Mouse (Mus musculus) midbrain, embryonic 15.5 days (tissue): ENCODE results near the gene Cdc37l1. TPM values are rescaled to one million over a fixed set of nuclear protein-coding genes. Genes with fewer than 3 reads are reported as not detected.
A peak's percentile ranks its signal among the peaks of the same experiment; 100 is the strongest.

Experiments used
- ATAC-seq: fragments of 200-750 bp; cut with Nextera tagmentation; replicated peaks from 2 replicates; pipeline ENCODE4 v1.8.0; 2017; ENCODE audit warnings: moderate TSS enrichment
- H3K27ac ChIP-seq: fragments of 300-500 bp; sonication (generic); 2 replicates; pipeline ENCODE4 v1.5.1; 2015; ENCODE audit warnings: mild to moderate bottlenecking, inconsistent platforms
- H3K27me3 ChIP-seq: fragments of 300-500 bp; sonication (generic); replicated peaks from 2 replicates; pipeline ENCODE4 v1.6.1; 2015; ENCODE audit warnings: inconsistent platforms
- H3K36me3 ChIP-seq: fragments of 300-500 bp; sonication (generic); replicated peaks from 2 replicates; pipeline ENCODE4 v1.6.1; 2015; ENCODE audit warnings: inconsistent platforms
- H3K4me1 ChIP-seq: fragments of 300-500 bp; sonication (generic); 2 replicates; pipeline ENCODE4 v1.6.1; 2015; ENCODE audit warnings: inconsistent platforms
- H3K4me2 ChIP-seq: fragments of 300-500 bp; sonication (generic); 2 replicates; pipeline ENCODE4 v1.6.1; 2015; ENCODE audit warnings: inconsistent platforms, mild to moderate bottlenecking, moderate library complexity
- H3K4me3 ChIP-seq: fragments of 300-500 bp; sonication (generic); 2 replicates; pipeline ENCODE4 v1.5.1; 2015; ENCODE audit warnings: mild to moderate bottlenecking, inconsistent platforms
- H3K9ac ChIP-seq: fragments of 300-500 bp; sonication (generic); 2 replicates; pipeline ENCODE4 v1.6.1; 2015; ENCODE audit warnings: mild to moderate bottlenecking, inconsistent platforms
- H3K9me3 ChIP-seq: fragments of 300-500 bp; sonication (generic); 2 replicates; pipeline ENCODE4 v1.6.1; 2016; ENCODE audit warnings: inconsistent platforms
- WGBS: fragments of 180-500 bp; shearing (Covaris S2); methylation state at CpG from one replicate; pipeline ENCODE4 v1.1.7; 2015; ENCODE audit warnings: mixed read lengths; 5-methylcytosine and 5-hydroxymethylcytosine counted together
- polyA plus RNA-seq: library from polyadenylated mRNA; unstranded; fragments of >200 nt; fragmentation: Nextera tagmentation; extraction: Ambion mirVana; gene quantifications from 2 replicates; pipeline ENCODE4 v1.2.1, GENCODE M21; 2015

Gene Cdc37l1
- polyA plus RNA-seq, 1 experiment from 2014 or later, result 50.8 TPM

DNA sequence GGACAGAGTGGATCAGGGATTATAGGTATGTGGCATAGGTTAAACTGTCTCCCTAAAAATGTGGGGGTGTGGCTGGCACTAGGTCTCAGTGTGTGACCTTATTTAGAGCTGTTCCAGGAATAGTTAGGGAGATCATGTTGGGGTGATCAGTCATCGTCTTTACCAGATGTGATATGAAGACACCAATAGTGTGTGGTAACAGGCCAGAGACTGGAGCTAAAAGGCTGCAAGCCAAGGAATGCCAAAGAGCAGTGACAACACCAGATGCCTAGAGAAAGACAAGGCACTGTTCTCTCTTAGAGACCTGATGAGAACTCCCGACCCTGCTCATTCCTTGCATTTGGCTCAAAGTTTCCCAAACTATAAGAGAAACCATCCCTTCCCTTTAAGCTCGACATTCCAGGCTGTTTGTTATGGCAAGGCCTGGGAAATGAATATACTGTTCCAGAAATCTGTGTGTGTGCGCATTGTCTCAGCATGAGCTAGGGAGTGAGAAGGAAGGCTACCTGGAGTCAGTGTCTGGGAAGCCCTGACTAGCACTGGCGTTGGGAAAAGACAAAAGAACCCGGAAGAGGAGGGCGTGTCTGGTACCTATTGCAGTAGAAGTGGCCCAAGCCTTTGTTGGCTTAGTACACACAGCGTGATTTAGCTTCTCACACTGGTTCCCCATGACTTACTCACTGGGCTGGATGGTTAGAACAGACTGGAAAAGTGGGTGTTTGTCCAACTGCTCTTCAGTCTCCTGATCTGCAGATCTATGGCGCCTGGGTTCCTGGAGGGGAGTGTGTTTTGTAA, 60.2 kb downstream of the Cdc37l1 start:
- no peaks in the 10 kb centered on the region for H3K36me3 ChIP-seq
- no peaks in the 10 kb centered on the region for H3K9me3 ChIP-seq
- WGBS, result 82% methylated on average over 9 of the region's 9 CpGs
- ATAC-seq, result no peak
- no peak overlapping the region for H3K4me2 ChIP-seq
- no peak overlapping the region for H3K27ac ChIP-seq
- H3K27me3 ChIP-seq, result no peaks in the 10 kb centered on the region
- peaks cover 13% of the 10 kb centered on the region for H3K4me1 ChIP-seq
- H3K4me3 ChIP-seq, result no peak overlapping the region
- H3K9ac ChIP-seq, result no peak overlapping the region

DNA sequence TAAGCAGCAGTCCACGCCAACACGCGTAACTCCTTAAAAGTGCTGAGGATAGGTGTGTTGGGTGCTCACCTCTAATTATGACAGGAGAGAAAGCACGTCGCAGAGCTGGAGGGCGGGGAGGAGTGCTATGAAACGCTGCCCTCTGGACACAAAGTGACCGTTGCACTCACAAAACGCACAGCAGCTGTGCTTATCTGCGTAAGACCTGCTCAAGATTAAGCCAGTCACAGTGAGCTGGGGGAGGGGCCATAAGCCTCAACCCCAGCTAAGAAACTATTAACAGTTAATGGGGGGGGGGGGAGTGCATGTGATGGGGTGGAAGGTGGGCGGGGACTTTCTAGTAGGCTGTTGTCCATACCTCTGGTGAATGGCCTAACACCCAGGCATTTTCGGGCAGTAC, 62.6 kb downstream of the Cdc37l1 start:
- Histone ChIP-seq H3K4me1 (peaks cover 5% of the 10 kb centered on the region; the same call in 1 of the 2 replicates), H3K9me3 (no peaks in the 10 kb centered on the region), H3K27me3 (no peaks in the 10 kb centered on the region), H3K4me2 (no peak overlapping the region), H3K4me3 (no peak overlapping the region), H3K36me3 (no peaks in the 10 kb centered on the region), H3K27ac (no peak overlapping the region), H3K9ac (no peak overlapping the region)
- no peak for ATAC-seq
- WGBS, result 88% methylated on average over 12 of the region's 12 CpGs

DNA sequence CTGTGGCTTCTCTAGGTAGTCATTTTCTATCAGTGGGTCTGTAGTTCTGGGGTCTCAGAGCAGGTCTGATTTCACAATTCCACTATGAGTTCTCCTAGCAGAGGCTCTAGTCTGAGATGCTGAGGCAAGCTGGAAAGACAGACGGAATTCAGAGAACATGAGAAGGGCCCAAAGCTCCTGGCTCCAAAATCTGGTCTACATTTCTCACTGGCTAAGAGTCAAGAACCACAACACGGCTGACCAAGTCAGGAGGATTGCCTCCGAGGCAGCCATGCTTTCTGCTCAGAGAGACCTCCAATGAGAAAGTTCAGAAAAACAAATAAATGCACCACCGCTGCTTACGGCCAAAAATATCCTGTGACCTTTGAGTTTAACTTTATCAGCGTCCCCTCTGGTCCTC, 64.4 kb downstream of the Cdc37l1 start:
- Histone ChIP-seq H3K27ac (no peak overlapping the region), H3K4me2 (no peak overlapping the region), H3K4me3 (no peak overlapping the region), H3K27me3 (no peaks in the 10 kb centered on the region), H3K9me3 (no peaks in the 10 kb centered on the region), H3K9ac (no peak overlapping the region), H3K4me1 (no peaks in the 10 kb centered on the region), H3K36me3 (no peaks in the 10 kb centered on the region)
- WGBS, result 81% methylated on average over 6 of the region's 6 CpGs
- ATAC-seq, result no peak

DNA sequence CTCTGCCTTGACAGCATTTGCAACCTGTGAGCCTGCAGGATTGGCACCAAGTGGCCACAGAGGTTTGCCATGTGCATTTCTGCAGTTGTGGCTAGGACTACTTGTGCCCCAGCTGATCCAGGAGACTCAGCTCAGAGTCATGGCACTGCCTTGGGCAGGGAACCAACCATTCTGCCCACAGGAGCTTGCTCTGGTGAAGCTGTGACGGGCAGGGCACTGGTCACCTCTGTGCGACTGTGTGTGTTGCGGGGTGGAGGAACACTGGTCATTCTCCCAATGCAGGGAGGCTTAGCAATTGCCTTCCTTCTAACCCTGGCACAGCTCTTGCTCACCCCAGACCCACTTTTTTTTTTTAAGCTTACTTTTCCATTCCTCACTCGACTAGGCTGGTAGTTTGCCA, 65.3 kb downstream of the Cdc37l1 start:
- no peaks in the 10 kb centered on the region for H3K9me3 ChIP-seq
- 88% methylated on average over 4 of the region's 4 CpGs for WGBS
- no peak overlapping the region for H3K27ac ChIP-seq
- no peak overlapping the region for H3K4me3 ChIP-seq
- no peaks in the 10 kb centered on the region for H3K4me1 ChIP-seq
- H3K4me2 ChIP-seq, result no peak overlapping the region
- ATAC-seq, result no peak
- no peaks in the 10 kb centered on the region for H3K27me3 ChIP-seq
- no peaks in the 10 kb centered on the region for H3K36me3 ChIP-seq
- H3K9ac ChIP-seq, result no peak overlapping the region

DNA sequence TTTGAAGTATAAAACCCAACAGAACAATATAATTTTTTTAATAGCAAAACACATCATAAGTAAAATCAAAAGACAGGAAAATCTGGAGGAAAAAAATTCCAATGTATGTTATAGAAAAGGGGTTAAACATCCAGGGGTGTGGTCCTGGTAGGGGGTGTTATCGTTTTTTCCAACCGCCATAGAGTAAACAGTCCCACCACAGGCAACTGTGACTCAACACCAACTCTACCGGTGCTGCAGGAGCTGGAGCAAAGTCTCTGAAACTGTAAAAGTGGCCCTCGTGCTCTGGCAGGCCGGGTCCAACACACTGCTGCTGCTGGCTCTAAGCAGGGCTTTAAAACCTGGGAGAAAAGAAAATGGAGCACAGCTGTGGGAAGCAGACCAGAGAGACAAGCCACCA, 68.6 kb downstream of the Cdc37l1 start:
- no peak for ATAC-seq
- no peaks in the 10 kb centered on the region; the same call in 1 of the 2 replicates for H3K4me1 ChIP-seq
- H3K27me3 ChIP-seq, result no peaks in the 10 kb centered on the region
- H3K9me3 ChIP-seq, result no peaks in the 10 kb centered on the region
- 91% methylated on average over 5 of the region's 5 CpGs for WGBS
- H3K9ac ChIP-seq, result no peak overlapping the region
- no peak overlapping the region for H3K4me2 ChIP-seq
- H3K27ac ChIP-seq, result no peak overlapping the region
- no peaks in the 10 kb centered on the region for H3K36me3 ChIP-seq
- no peak overlapping the region for H3K4me3 ChIP-seq

DNA sequence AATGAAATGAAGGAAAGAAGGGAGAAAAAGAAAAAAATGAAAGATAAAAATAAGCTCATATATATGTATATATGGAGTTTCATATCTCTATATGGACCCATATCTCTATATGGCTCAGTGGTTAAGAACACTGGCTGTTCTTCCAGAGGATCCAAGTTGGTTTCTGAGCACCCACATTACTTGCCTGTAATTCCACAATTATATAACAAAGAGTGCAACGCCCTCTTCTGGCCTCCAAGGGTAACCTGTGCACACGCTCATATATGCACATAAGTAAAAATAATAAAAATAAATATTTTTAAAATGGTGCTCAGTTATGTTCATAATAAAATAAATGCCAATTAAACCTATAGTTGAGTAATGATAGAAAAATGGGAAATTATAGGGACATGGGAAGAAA, 69.5 kb downstream of the Cdc37l1 start:
- no peak for ATAC-seq
- Histone ChIP-seq H3K4me2 (no peak overlapping the region), H3K9ac (no peak overlapping the region), H3K27ac (no peak overlapping the region), H3K27me3 (no peaks in the 10 kb centered on the region), H3K36me3 (no peaks in the 10 kb centered on the region), H3K4me1 (peaks cover 6% of the 10 kb centered on the region; the same call in 1 of the 2 replicates), H3K4me3 (no peak overlapping the region), H3K9me3 (no peaks in the 10 kb centered on the region)
- WGBS, result 82% methylated on average over 2 of the region's 2 CpGs

DNA sequence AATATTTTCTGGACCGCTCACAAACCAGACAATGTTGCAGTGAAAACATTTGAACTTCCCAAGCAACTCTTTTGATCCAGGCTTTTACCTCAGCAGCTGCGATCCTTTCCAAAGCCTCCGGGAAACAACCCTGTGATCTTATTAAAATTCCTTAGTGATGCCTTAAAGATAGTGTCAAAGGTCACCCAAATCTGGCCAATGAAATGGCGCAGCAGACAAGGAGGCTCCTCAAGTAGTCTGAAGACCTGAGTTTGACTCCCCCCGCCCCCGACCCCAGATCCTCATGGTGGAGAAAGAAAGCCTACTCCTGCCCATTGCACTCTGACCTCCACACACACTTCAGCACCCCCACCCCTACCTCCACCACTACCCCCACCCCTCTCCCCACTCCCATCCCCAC, 70.1 kb downstream of the Cdc37l1 start:
- WGBS, result 13% methylated on average over 6 of the region's 6 CpGs
- H3K4me2 ChIP-seq, result no peak overlapping the region

DNA sequence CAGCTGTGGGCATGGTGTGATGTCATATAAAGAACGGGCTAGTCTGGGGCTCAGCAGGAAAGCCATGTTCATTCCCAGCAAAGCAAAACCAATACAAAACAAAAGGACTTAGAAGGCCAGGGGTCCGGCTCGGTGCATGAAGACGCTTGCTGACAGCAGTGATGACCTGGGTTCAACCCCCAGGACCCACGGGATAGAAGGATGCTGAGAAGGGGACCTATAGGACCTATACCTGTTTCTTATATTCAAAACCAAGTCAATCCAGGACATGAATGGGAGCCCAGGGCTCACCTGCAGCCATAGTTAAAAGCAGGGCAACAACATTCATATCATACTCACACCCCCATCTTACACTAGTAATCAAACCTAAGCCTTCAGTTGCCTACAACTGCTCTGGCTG, 72.9 kb downstream of the Cdc37l1 start:
- 0 out of 2 replicates have a peak, but pooled peaks have one; percentile 15 for ATAC-seq
- Histone ChIP-seq H3K9me3 (no peaks in the 10 kb centered on the region), H3K4me1 (peaks cover 6% of the 10 kb centered on the region; the same call in 1 of the 2 replicates), H3K4me3 (no peak overlapping the region), H3K27me3 (no peaks in the 10 kb centered on the region), H3K36me3 (no peaks in the 10 kb centered on the region), H3K27ac (no peak overlapping the region), H3K9ac (no peak overlapping the region), H3K4me2 (no peak overlapping the region)
- WGBS, result 75% methylated on average over 5 of the region's 5 CpGs

More for the DNA sequence above, 70.1 kb downstream of the Cdc37l1 start:
- H3K9me3 ChIP-seq, result no peaks in the 10 kb centered on the region
- ATAC-seq, result no peak
- H3K36me3 ChIP-seq, result no peaks in the 10 kb centered on the region
- H3K27me3 ChIP-seq, result no peaks in the 10 kb centered on the region
- H3K4me1 ChIP-seq, result peaks cover 6% of the 10 kb centered on the region; the same call in 1 of the 2 replicates
- H3K9ac ChIP-seq, result no peak overlapping the region
- H3K27ac ChIP-seq, result no peak overlapping the region
- H3K4me3 ChIP-seq, result no peak overlapping the region

DNA sequence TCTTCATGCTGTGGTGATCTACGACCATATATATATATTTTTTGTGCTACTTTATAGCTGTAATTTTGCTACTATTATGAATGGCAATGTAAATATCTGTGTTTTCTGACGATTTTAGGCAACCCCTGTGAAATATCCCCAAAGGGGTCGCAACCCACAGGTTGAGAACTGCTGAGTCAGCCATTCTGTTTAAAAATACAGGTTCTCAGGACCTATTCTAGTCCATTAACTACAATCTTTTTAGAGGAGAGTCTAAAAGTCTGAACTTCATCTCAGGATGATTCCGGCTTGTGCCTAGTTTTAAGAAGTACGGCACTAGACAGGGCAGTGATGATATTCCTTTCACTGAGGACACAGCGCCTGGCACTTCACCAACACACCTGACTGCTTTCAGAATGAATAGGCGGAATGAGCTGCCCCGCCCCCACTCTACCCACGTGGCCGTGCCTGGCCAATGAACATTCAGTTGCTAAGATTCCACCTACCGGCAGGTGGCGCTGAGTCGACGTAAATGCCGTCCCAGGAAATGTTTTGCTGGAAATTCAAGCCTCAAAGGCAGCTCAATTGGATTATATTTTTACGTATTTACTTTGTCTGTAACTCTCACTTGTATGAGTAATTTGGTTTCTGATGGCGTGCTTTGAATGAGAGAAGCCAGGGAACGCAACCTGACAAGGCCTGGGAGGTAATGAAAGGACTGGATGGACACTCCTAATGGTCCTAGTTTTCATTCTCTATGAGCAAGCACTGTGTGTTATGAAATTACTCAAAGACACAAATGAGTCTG, 73.6 kb downstream of the Cdc37l1 start:
- peak overlapping the region; percentile 7; the same call in 1 of the 2 replicates for H3K4me3 ChIP-seq
- 17% methylated on average over 18 of the region's 18 CpGs for WGBS
- peak overlapping the region; percentile 46 for H3K4me2 ChIP-seq
- H3K27ac ChIP-seq, result no peak overlapping the region
- H3K4me1 ChIP-seq, result peaks cover 6% of the 10 kb centered on the region; the same call in 1 of the 2 replicates
- peak; percentile 93 for ATAC-seq
- no peaks in the 10 kb centered on the region for H3K9me3 ChIP-seq
- H3K27me3 ChIP-seq, result no peaks in the 10 kb centered on the region
- no peaks in the 10 kb centered on the region for H3K36me3 ChIP-seq
- no peak overlapping the region for H3K9ac ChIP-seq

DNA sequence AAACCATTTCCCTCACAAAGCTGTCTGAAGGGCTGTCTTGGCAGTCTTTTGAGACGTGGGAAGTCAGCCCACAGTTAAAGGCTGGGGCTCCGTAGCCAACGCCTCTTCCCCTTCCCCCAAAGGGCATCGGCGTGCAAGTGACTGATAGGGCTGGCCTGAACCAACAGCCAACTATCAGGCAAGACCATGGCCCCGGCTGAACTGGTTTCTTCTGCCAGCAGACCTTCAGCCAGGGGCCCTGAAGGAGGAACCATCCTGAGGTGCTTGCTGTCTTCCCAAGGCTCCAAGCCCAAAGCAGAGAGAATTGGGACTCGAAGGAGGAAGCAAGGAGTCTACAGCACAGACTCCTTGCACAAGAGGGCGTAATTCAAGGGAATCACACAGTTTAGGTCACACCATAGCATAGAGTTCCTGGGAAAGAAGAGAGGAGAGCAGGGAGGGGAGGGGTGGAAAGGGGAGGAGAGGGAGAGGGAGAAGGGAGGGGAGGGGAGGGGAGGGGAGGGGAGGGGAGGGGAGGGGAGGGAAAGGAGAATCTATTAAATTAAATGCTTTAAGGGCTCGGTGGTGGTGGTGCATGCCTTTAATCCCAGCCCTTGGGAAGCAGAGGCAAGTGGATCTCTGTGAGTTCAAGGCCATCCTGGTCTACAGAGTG, 74.4 kb downstream of the Cdc37l1 start:
- Histone ChIP-seq H3K9ac (no peak overlapping the region), H3K36me3 (no peaks in the 10 kb centered on the region), H3K4me1 (peaks cover 6% of the 10 kb centered on the region; the same call in 1 of the 2 replicates), H3K9me3 (no peaks in the 10 kb centered on the region), H3K27me3 (no peaks in the 10 kb centered on the region), H3K27ac (no peak overlapping the region), H3K4me2 (peak overlapping the region; percentile 46), H3K4me3 (no peak overlapping the region)
- 0 out of 2 replicates have a peak, but pooled peaks have one; percentile 11 for ATAC-seq
- 65% methylated on average over 9 of the region's 9 CpGs for WGBS

DNA sequence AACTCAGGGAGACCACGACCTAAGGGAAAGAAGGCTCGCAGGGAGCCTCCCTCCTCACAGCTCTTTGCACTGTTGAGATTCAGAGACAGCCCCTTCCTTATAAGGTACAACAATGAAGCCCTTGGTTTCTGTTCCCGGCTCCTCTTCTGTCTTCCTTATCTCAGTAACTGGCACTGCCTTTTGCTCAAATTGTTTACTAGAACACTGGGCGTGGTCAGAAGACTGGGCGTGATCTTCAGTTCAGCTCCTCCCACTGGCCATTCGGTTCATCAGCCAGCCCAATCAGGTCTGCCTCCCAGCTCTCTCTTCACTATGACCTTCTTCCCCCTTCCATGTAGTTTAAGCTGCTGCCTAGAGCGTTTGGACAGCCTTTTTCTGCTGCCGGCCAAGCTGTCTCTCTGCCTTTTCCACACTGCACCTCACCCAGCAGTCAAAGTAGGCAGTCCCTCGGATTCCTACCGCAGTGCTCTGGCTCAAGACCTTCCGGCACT, 76.9 kb downstream of the Cdc37l1 start:
- Histone ChIP-seq H3K36me3 (no peaks in the 10 kb centered on the region), H3K27ac (no peak overlapping the region), H3K27me3 (no peaks in the 10 kb centered on the region), H3K9me3 (no peaks in the 10 kb centered on the region), H3K4me3 (0 out of 2 replicates have a peak overlapping the region, but pooled peaks have one; percentile 6), H3K9ac (no peak overlapping the region), H3K4me2 (peak overlapping the region; percentile 37), H3K4me1 (peaks cover 6% of the 10 kb centered on the region; the same call in 1 of the 2 replicates)
- 15% methylated on average over 11 of the region's 11 CpGs for WGBS
- ATAC-seq, result no peak

DNA sequence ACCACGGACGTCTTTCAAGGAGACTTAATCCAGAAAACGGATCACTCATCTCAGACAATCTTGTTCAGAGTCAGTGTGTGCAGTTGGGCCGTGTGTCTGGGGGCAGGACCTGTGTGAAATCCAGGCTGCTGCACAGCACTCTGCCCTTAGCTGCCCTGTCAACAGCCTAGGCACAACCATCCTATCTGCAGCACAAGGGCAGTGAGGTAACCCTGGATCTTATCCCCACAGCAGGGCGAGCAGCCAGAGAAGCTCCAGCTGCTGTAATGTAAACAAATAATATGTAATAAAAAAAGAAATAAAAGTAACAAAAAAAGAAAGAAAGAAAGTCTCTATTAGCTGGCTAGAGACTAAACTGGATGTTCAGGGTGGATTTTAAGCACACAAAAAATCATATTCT, 79.0 kb downstream of the Cdc37l1 start:
- H3K4me3 ChIP-seq, result no peak overlapping the region
- H3K9ac ChIP-seq, result no peak overlapping the region
- H3K36me3 ChIP-seq, result no peaks in the 10 kb centered on the region
- ATAC-seq, result no peak
- H3K9me3 ChIP-seq, result no peaks in the 10 kb centered on the region
- H3K4me2 ChIP-seq, result no peak overlapping the region
- WGBS, result 75% methylated on average over 5 of the region's 5 CpGs
- no peaks in the 10 kb centered on the region for H3K27me3 ChIP-seq
- no peak overlapping the region for H3K27ac ChIP-seq
- H3K4me1 ChIP-seq, result peaks cover 4% of the 10 kb centered on the region; the same call in 1 of the 2 replicates
